Mouse (Mus musculus) ES-Bruce4 (cell line): ENCODE results near the gene Abtb1. TPM values are rescaled to one million over a fixed set of nuclear protein-coding genes. Genes with fewer than 3 reads are reported as not detected.

Experiments used
- H3K27ac ChIP-seq: 2 replicates; pipeline ENCODE4 v1.5.1; 2012; ENCODE audit warnings: low read length, inconsistent platforms; ENCODE audit not compliant: insufficient read depth
- H3K27me3 ChIP-seq: 2 replicates; pipeline ENCODE4 v1.6.1; 2012; ENCODE audit warnings: mild to moderate bottlenecking, low read length, inconsistent platforms; ENCODE audit not compliant: control insufficient read depth, poor library complexity, insufficient read depth, severe bottlenecking
- H3K36me3 ChIP-seq: 2 replicates; pipeline ENCODE4 v1.6.1; 2012; ENCODE audit warnings: inconsistent platforms, mild to moderate bottlenecking, low read length, moderate library complexity; ENCODE audit not compliant: control insufficient read depth, poor library complexity, insufficient read depth, severe bottlenecking
- H3K4me1 ChIP-seq: one replicate; pipeline ENCODE4 v1.8.1; 2011; ENCODE audit warnings: low read length; ENCODE audit not compliant: control insufficient read depth, insufficient read depth
- H3K4me3 ChIP-seq: 2 replicates; pipeline ENCODE4 v1.5.1; 2011; ENCODE audit warnings: low read depth, mild to moderate bottlenecking, low read length
- H3K9ac ChIP-seq: 2 replicates; pipeline ENCODE4 v1.6.1; 2012; ENCODE audit warnings: low read depth, mild to moderate bottlenecking, inconsistent platforms; ENCODE audit not compliant: poor library complexity, severe bottlenecking
- H3K9me3 ChIP-seq: replicated peaks from 2 replicates; pipeline ENCODE4 v1.6.1; 2012; ENCODE audit warnings: mild to moderate bottlenecking, low read length, inconsistent platforms; ENCODE audit not compliant: control insufficient read depth, poor library complexity, insufficient read depth, severe bottlenecking
- CTCF ChIP-seq: IDR thresholded peaks from one replicate; pipeline ENCODE4 v1.8.1; 2011; ENCODE audit warnings: low read depth, low read length
- EP300 ChIP-seq: IDR thresholded peaks from 2 replicates; pipeline ENCODE4 v1.6.1; 2011; ENCODE audit warnings: low read depth, low read length; ENCODE audit not compliant: insufficient read depth
- POLR2A ChIP-seq: IDR thresholded peaks from one replicate; pipeline ENCODE4 v1.8.1; 2011; ENCODE audit warnings: low read length; ENCODE audit not compliant: insufficient read depth
- polyA plus RNA-seq: library from polyadenylated mRNA; stranded (reverse); fragments of >200 nt; gene quantifications from 2 replicates; pipeline ENCODE4 v1.2.4, GENCODE M21; 2011; ENCODE audit warnings: low read depth; ENCODE audit not compliant: missing spikeins, insufficient read depth, insufficient read length

The Abtb1 gene
- polyA plus RNA-seq, 1 experiment, result 18.3 TPM

DNA sequence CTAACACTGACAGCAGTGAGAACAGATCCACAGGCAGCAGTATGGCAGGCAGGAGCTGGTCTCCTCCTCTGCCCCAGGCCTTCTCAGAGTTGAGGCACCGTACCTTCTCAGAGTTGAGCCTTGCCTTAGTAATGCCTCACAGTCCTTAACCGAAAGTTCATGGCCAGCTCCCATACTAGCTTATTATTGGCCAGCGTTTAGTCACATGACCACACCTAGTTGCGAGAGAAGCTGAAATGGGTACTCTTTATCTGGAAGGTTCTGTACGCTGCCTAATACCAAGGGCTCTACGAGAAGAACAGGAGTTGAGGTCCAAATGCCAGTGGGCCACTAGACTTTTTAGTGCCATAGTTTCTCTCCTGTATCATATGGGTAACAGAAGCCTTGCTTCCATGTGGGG is 20.5 kb downstream of the Abtb1 start:
- TF ChIP-seq CTCF, result no peak
- TF ChIP-seq POLR2A, result no peak
- no peak for TF ChIP-seq EP300
- Histone ChIP-seq H3K4me3 (no peak overlapping the region), H3K9me3 (no peaks in the 10 kb centered on the region), H3K9ac (no peak overlapping the region), H3K36me3 (no peaks in the 10 kb centered on the region), H3K27me3 (no peaks in the 10 kb centered on the region), H3K4me1 (no peaks in the 10 kb centered on the region), H3K27ac (no peak overlapping the region)

DNA sequence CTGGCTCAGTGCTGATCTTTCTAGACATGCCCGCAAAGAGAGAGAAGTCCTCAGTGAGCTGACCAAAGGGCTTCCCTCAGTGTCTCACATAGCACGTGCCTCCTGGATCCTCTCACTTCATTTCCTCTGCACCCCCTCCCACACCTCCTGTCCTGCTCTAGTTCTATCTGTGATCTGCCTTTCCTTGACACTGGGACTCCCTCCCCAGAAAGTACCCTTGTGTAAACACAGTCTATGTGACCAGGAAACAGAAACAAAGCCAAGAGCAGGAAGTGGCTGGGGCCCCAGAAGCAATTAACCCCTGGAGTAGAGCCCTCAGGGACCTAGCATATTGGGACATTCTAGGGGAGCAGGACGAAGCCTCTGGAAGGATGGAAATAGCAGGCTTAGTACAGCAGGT is 20.9 kb downstream of the Abtb1 start:
- no peaks in the 10 kb centered on the region for H3K4me1 ChIP-seq
- no peak overlapping the region for H3K4me3 ChIP-seq
- TF ChIP-seq CTCF, result no peak
- TF ChIP-seq POLR2A, result no peak
- TF ChIP-seq EP300, result no peak
- H3K9ac ChIP-seq, result no peak overlapping the region
- H3K9me3 ChIP-seq, result no peaks in the 10 kb centered on the region
- H3K36me3 ChIP-seq, result no peaks in the 10 kb centered on the region
- H3K27ac ChIP-seq, result no peak overlapping the region
- H3K27me3 ChIP-seq, result no peaks in the 10 kb centered on the region

- Histone ChIP-seq H3K27me3 (no peaks in the 10 kb centered on the region), H3K36me3 (no peaks in the 10 kb centered on the region), H3K27ac (no peak overlapping the region), H3K9me3 (no peaks in the 10 kb centered on the region), H3K4me1 (no peaks in the 10 kb centered on the region), H3K4me3 (no peak overlapping the region), H3K9ac (no peak overlapping the region)
- TF ChIP-seq CTCF, result no peak
- no peak for TF ChIP-seq POLR2A
- no peak for TF ChIP-seq EP300
Measured at GRCm38 (mm10) chr6:88816913-88817312, 24.9 kb downstream of the Abtb1 start.

DNA sequence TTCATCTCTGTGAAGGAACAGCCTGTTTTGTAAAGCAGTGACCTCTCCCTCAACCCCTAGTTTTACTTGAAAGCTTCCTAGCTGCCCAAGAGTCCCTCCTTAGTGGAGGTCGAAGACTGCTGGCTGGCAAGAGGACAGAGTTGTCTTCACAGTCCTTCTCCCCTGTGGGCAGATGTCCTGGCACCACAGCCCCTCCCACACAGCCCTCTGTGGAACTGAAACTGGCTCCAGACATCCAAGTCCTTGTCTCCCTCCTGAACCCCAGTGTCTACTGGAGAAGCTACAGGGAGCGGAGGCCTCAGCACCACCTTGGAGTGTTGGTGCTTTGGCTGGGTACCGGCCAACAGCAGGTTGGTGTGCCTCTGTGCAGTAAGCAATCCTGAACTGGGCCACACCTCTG is 26.3 kb downstream of the Abtb1 start:
- H3K36me3 ChIP-seq, result no peaks in the 10 kb centered on the region
- no peak overlapping the region for H3K27ac ChIP-seq
- TF ChIP-seq EP300 (no peak), POLR2A (no peak), CTCF (no peak)
- no peak overlapping the region for H3K4me3 ChIP-seq
- no peaks in the 10 kb centered on the region for H3K27me3 ChIP-seq
- H3K9me3 ChIP-seq, result no peaks in the 10 kb centered on the region
- no peak overlapping the region for H3K9ac ChIP-seq
- no peaks in the 10 kb centered on the region for H3K4me1 ChIP-seq

GRCm38 (mm10) chr6:88815036-88815435 is 26.7 kb downstream of the Abtb1 start:
- H3K9ac ChIP-seq, result no peak overlapping the region
- TF ChIP-seq EP300 (no peak), CTCF (no peak), POLR2A (no peak)
- no peaks in the 10 kb centered on the region for H3K36me3 ChIP-seq
- no peak overlapping the region for H3K4me3 ChIP-seq
- H3K27ac ChIP-seq, result no peak overlapping the region
- no peaks in the 10 kb centered on the region for H3K9me3 ChIP-seq
- H3K4me1 ChIP-seq, result no peaks in the 10 kb centered on the region
- no peaks in the 10 kb centered on the region for H3K27me3 ChIP-seq

- TF ChIP-seq CTCF (no peak), EP300 (no peak), POLR2A (no peak)
- Histone ChIP-seq H3K27me3 (no peaks in the 10 kb centered on the region), H3K9me3 (no peaks in the 10 kb centered on the region), H3K4me3 (no peak overlapping the region), H3K9ac (no peak overlapping the region), H3K36me3 (no peaks in the 10 kb centered on the region), H3K4me1 (no peaks in the 10 kb centered on the region), H3K27ac (no peak overlapping the region)
Measured at GRCm38 (mm10) chr6:88813832-88814231, 28.0 kb downstream of the Abtb1 start.

- Histone ChIP-seq H3K27me3 (no peaks in the 10 kb centered on the region), H3K4me1 (no peaks in the 10 kb centered on the region), H3K9me3 (no peaks in the 10 kb centered on the region), H3K4me3 (no peak overlapping the region), H3K36me3 (no peaks in the 10 kb centered on the region), H3K9ac (no peak overlapping the region), H3K27ac (no peak overlapping the region)
- TF ChIP-seq CTCF (peak; percentile 3), POLR2A (no peak)
Measured at GRCm38 (mm10) chr6:88812886-88813285, 28.9 kb downstream of the Abtb1 start.
